Mouse (Mus musculus): Measurements from ENCODE around the gene Lmtk3. TPM values are rescaled to one million over a fixed set of nuclear protein-coding genes. Genes with fewer than 3 reads are reported as not detected.

The Lmtk3 gene
- total and polyA plus RNA-seq, 2 experiments from 2014 or later: 12.5 to 144 TPM

- H3K27me3 ChIP-seq (ENCODE audit: insufficient read depth, low read length): no peaks in the 10 kb centered on the region
- TF ChIP-seq CTCF (IDR thresholded peaks at IDR 0.05; ENCODE audit: low read depth): peak; percentile 50
- H3K4me1 ChIP-seq (ENCODE audit: insufficient read depth): no peaks in the 10 kb centered on the region
- H3K9ac ChIP-seq: no peak overlapping the region
- H3K4me3 ChIP-seq (ENCODE audit: low read depth, low read length): no peak overlapping the region
- H3K27ac ChIP-seq (ENCODE audit: low read depth, low read length): no peak overlapping the region
- DNase-seq: no peak
- no peaks in the 10 kb centered on the region for H3K36me3 ChIP-seq (ENCODE audit: insufficient read depth)
- no peak for ATAC-seq
- WGBS: 64% methylated on average over 6 of the region's 6 CpGs
- H3K9me3 ChIP-seq (ENCODE audit: low read length): no peaks in the 10 kb centered on the region
- H3K4me2 ChIP-seq (ENCODE audit: low read depth): no peak overlapping the region
Observed at GRCm38 (mm10) chr7:45746518-45746917, 37.0 kb upstream of the Lmtk3 start.

- Histone ChIP-seq H3K27me3 (ENCODE audit: insufficient read depth, low read length) (no peaks in the 10 kb centered on the region), H3K36me3 (ENCODE audit: insufficient read depth) (no peaks in the 10 kb centered on the region), H3K4me2 (ENCODE audit: low read depth) (no peak overlapping the region), H3K27ac (ENCODE audit: low read depth, low read length) (no peak overlapping the region), H3K9me3 (ENCODE audit: low read length) (no peaks in the 10 kb centered on the region), H3K4me1 (ENCODE audit: insufficient read depth) (no peaks in the 10 kb centered on the region), H3K9ac (no peak overlapping the region), H3K4me3 (ENCODE audit: low read depth, low read length) (no peak overlapping the region)
- TF ChIP-seq CTCF (IDR thresholded peaks at IDR 0.05; ENCODE audit: low read depth): no peak
- WGBS: 86% methylated on average over 5 of the region's 5 CpGs
- ATAC-seq (no peak), DNase-seq (no peak)
Observed at GRCm38 (mm10) chr7:45747450-45747849, 36.1 kb upstream of the Lmtk3 start.

- ATAC-seq: no peak
- Histone ChIP-seq H3K4me2 (ENCODE audit: low read depth) (no peak overlapping the region), H3K36me3 (ENCODE audit: insufficient read depth) (no peaks in the 10 kb centered on the region), H3K9ac (no peak overlapping the region), H3K9me3 (ENCODE audit: low read length) (no peaks in the 10 kb centered on the region), H3K27me3 (ENCODE audit: insufficient read depth, low read length) (no peaks in the 10 kb centered on the region), H3K27ac (ENCODE audit: low read depth, low read length) (no peak overlapping the region), H3K4me3 (ENCODE audit: low read depth, low read length) (no peak overlapping the region), H3K4me1 (ENCODE audit: insufficient read depth) (no peaks in the 10 kb centered on the region)
- DNase-seq: no peak
- TF ChIP-seq CTCF (IDR thresholded peaks at IDR 0.05; ENCODE audit: low read depth): no peak
- 81% methylated on average over 7 of the region's 7 CpGs for WGBS
Observed at GRCm38 (mm10) chr7:45748110-45748509, 35.4 kb upstream of the Lmtk3 start.

DNA sequence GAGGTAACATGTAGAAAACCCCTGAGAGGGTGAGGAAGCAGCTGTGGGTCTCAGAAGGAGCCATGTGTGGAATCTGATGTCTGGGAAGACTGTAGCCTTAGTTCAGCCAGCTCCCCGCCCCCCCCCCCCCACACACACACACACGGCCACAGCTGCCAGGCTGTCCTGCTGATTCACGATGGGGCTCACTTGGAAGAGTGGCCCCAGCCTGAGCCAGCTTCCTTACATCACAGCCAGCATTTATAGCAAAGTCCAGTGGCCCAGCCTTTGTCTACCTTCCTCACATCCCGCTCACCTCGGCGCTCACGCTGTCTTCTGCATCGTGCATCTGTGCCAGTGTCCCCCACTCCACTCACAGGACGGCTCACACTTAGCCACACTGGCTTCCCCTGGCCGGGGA, 34.1 kb upstream of the Lmtk3 start:
- Histone ChIP-seq H3K27ac (ENCODE audit: low read depth, low read length) (no peak overlapping the region), H3K9ac (no peak overlapping the region), H3K9me3 (ENCODE audit: low read length) (no peaks in the 10 kb centered on the region), H3K4me2 (ENCODE audit: low read depth) (no peak overlapping the region), H3K27me3 (ENCODE audit: insufficient read depth, low read length) (no peaks in the 10 kb centered on the region), H3K4me1 (ENCODE audit: insufficient read depth) (no peaks in the 10 kb centered on the region), H3K4me3 (ENCODE audit: low read depth, low read length) (no peak overlapping the region), H3K36me3 (ENCODE audit: insufficient read depth) (no peaks in the 10 kb centered on the region)
- no peak for TF ChIP-seq CTCF (IDR thresholded peaks at IDR 0.05; ENCODE audit: low read depth)
- DNase-seq (no peak), ATAC-seq (no peak)
- 41% methylated on average over 10 of the region's 10 CpGs for WGBS

DNA sequence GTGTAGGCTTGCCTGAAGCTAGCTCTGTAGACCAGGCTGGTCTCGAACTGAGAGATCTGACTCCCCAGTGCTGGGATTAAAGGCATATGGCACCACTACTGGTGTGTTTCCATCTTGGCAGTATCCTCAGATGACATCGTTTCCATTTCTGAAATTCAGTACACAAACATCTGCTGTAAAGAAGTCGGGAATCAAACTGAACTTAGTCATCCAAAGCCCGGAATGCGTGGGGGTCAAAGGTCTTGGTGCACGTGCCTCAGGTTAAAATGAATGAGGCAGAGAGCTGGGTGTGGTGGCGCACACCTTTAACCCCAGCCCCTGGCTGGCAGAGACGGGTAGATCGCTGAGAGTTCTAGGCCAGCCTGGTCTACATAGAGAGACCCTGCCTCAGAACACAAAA, 33.4 kb upstream of the Lmtk3 start:
- H3K9me3 ChIP-seq (ENCODE audit: low read length): no peaks in the 10 kb centered on the region
- H3K4me2 ChIP-seq (ENCODE audit: low read depth): no peak overlapping the region
- no peak for TF ChIP-seq CTCF (IDR thresholded peaks at IDR 0.05; ENCODE audit: low read depth)
- no peaks in the 10 kb centered on the region for H3K27me3 ChIP-seq (ENCODE audit: insufficient read depth, low read length)
- H3K9ac ChIP-seq: no peak overlapping the region
- ATAC-seq (no peak), DNase-seq (no peak)
- H3K36me3 ChIP-seq (ENCODE audit: insufficient read depth): no peaks in the 10 kb centered on the region
- no peak overlapping the region for H3K27ac ChIP-seq (ENCODE audit: low read depth, low read length)
- no peak overlapping the region for H3K4me3 ChIP-seq (ENCODE audit: low read depth, low read length)
- H3K4me1 ChIP-seq (ENCODE audit: insufficient read depth): no peaks in the 10 kb centered on the region
- WGBS: 77% methylated on average over 9 of the region's 9 CpGs

DNA sequence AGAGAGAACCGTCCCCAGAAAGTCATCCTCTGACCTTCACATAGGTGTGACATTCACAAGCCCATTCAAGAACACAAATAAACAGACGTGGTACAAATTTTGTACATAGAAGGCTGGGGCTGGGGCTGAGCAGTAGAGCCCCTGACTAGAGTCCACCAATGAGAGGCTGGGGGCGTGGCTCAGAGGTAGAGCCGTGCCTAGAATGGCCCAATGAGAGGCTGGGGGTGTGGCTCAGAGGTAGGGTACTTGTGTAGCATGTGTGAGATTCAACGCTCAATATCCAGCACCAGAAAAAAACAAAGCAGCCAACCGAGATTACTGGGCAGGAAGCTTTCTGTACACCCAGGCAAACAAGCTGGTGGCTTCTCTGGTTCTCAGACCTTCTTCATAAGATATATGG, 27.8 kb upstream of the Lmtk3 start:
- WGBS: 57% methylated on average over 6 of the region's 6 CpGs
- H3K27ac ChIP-seq (ENCODE audit: low read depth, low read length): no peak overlapping the region
- H3K36me3 ChIP-seq (ENCODE audit: insufficient read depth): no peaks in the 10 kb centered on the region
- peaks cover 11% of the 10 kb centered on the region; the same call in 1 of the 2 replicates for H3K27me3 ChIP-seq (ENCODE audit: insufficient read depth, low read length)
- H3K4me2 ChIP-seq (ENCODE audit: low read depth): no peak overlapping the region
- H3K9me3 ChIP-seq (ENCODE audit: low read length): no peaks in the 10 kb centered on the region
- H3K4me3 ChIP-seq (ENCODE audit: low read depth, low read length): no peak overlapping the region
- no peak for TF ChIP-seq CTCF (IDR thresholded peaks at IDR 0.05; ENCODE audit: low read depth)
- no peaks in the 10 kb centered on the region for H3K4me1 ChIP-seq (ENCODE audit: insufficient read depth)
- DNase-seq: no peak
- ATAC-seq: no peak
- no peak overlapping the region for H3K9ac ChIP-seq

DNA sequence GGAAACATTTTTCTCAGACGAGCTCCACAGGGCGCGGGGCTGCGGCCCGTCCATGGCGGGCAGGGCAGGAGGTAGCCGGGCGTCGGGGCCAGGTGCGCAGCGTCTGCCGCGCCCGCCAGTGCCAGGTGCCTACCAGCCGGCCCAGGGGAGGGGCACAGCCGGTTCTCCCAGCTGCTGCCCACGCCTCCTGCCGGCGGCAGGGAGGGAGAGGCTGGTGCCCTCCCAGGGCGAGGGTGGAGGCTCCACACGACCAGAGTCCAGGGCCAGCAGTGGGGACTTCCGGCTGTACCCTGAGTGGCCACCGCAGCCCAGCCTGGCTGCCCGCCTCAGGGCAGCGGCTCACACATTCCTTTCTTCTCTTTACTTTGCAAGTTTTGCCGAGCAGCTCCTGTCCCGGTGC, 24.1 kb upstream of the Lmtk3 start:
- no peak overlapping the region for H3K4me3 ChIP-seq (ENCODE audit: low read depth, low read length)
- WGBS: 11% methylated on average over 21 of the region's 27 CpGs
- no peak overlapping the region for H3K9ac ChIP-seq
- ATAC-seq (no peak), DNase-seq (no peak)
- H3K4me2 ChIP-seq (ENCODE audit: low read depth): no peak overlapping the region
- H3K36me3 ChIP-seq (ENCODE audit: insufficient read depth): no peaks in the 10 kb centered on the region
- H3K9me3 ChIP-seq (ENCODE audit: low read length): no peaks in the 10 kb centered on the region
- no peak overlapping the region for H3K27ac ChIP-seq (ENCODE audit: low read depth, low read length)
- TF ChIP-seq CTCF (IDR thresholded peaks at IDR 0.05; ENCODE audit: low read depth): no peak
- peaks cover 11% of the 10 kb centered on the region; the same call in 1 of the 2 replicates for H3K27me3 ChIP-seq (ENCODE audit: insufficient read depth, low read length)
- no peaks in the 10 kb centered on the region for H3K4me1 ChIP-seq (ENCODE audit: insufficient read depth)

- Histone ChIP-seq H3K36me3 (ENCODE audit: insufficient read depth) (no peaks in the 10 kb centered on the region), H3K9me3 (ENCODE audit: low read length) (no peaks in the 10 kb centered on the region), H3K27ac (ENCODE audit: low read depth, low read length) (no peak overlapping the region), H3K27me3 (ENCODE audit: insufficient read depth, low read length) (peaks cover 11% of the 10 kb centered on the region; the same call in 1 of the 2 replicates), H3K4me2 (ENCODE audit: low read depth) (no peak overlapping the region), H3K4me3 (ENCODE audit: low read depth, low read length) (no peak overlapping the region), H3K4me1 (ENCODE audit: insufficient read depth) (no peaks in the 10 kb centered on the region), H3K9ac (no peak overlapping the region)
- DNase-seq (no peak), ATAC-seq (no peak)
- WGBS: 69% methylated on average over 5 of the region's 5 CpGs
- TF ChIP-seq CTCF (IDR thresholded peaks at IDR 0.05; ENCODE audit: low read depth): no peak
Observed at GRCm38 (mm10) chr7:45760151-45760550, 23.4 kb upstream of the Lmtk3 start.

Data from forebrain, postnatal 0 days (tissue).